Mouse (Mus musculus) adrenal gland (tissue): ENCODE results near the gene Dlx4.

Source experiments
- intact Hi-C: fragments of 180-260 bp; cut with DNase I; formaldehyde crosslinking; loops from one replicate; pipeline ENCODE4 v1.15.1; 2025

The Dlx4 gene

DNA sequence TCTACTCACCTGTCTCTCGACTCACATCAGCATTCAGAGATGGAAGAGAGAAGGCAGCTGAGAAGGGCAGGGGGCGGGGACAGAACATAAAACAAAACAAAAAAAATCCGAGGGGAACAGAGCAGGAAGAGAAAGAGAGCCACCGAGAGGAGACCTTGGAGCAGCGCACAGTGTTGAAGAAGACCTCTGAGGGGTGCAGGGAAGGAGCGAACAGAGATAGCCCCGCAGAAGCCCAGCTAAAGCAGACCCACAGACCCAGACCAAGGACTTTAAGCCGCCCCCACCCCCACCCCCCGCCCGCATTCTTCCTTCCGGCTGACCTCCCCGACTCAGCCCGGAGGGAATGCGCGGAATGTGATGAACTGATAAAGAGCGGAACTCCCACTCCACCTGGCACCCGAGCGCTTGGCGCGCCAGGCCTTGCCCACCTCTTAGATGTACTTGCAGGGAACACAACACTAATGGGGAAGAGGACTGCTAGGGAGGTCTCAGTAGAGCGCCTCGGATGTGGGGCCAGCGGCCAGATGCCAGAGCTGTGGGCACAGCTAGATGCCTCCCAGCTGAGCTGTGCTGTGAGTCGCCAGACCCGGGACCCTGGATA, 40.7 kb downstream of the Dlx4 start:
- intact Hi-C loops: loop anchor here (5.0 kb wide), 1 partner anchor 168 kb away; the partner anchor contains the start of gene Col1a1

DNA sequence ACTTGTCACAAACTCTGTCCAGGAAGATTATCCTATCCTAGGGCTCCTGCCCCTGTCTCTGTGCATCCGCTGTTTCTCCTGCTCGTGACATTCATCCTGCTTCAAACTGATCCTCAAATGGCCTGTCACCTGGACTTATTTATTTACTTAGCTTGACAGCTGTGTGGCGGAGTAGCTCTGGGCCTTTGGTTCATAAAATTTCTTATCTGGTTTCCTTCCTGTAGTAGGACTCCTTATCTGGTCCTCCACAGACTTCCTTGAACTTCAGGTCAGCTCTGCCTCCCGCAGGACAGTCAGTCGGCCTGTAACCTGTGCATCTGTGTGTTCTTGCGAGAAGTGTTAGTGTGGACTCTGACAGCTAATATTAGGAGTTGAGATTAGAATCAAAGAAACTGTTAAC, 41.8 kb downstream of the Dlx4 start:
- intact Hi-C loops: no loop called here

DNA sequence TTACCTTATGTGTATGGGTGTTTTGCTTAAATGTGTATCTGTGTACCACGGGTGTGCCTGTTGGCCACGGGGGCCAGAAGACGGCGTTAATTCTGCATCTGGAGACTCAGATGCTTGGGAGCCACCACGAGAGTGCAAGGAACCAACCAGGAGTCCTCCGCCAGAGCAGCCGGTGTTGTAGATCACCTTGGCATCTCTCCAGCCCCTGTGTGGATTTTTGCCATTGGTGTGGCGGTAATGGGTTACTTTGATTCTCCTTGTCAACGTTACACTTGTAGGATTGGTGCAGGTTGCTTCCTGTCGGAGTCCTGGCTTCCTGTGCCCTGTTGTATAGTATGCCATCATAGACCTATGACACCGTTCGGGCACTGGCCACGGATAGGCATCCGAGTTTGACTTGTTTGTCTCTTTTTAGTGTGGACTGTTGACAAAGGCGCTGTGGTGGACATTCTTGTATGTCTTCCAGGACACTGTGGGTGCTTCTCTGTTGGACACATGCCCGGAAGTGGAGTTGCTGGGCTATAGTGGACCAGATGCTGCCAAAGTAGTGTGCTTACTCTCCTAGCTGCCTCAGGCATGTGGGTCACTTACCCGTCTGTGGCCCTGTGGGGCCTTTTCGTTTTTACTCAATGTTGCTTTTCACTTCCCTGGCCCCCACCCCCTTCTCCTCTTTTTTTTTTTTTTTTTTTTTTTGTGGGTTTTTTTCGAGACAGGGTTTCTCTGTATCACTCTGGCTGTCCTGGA, 43.7 kb downstream of the Dlx4 start:
- intact Hi-C loops: no loop called here

GRCm38 (mm10) chr11:95101071-95101788, 44.8 kb downstream of the Dlx4 start:
- intact Hi-C loops: no loop called here

GRCm38 (mm10) chr11:95100393-95100792, 45.7 kb downstream of the Dlx4 start:
- intact Hi-C loops: no loop called here

DNA sequence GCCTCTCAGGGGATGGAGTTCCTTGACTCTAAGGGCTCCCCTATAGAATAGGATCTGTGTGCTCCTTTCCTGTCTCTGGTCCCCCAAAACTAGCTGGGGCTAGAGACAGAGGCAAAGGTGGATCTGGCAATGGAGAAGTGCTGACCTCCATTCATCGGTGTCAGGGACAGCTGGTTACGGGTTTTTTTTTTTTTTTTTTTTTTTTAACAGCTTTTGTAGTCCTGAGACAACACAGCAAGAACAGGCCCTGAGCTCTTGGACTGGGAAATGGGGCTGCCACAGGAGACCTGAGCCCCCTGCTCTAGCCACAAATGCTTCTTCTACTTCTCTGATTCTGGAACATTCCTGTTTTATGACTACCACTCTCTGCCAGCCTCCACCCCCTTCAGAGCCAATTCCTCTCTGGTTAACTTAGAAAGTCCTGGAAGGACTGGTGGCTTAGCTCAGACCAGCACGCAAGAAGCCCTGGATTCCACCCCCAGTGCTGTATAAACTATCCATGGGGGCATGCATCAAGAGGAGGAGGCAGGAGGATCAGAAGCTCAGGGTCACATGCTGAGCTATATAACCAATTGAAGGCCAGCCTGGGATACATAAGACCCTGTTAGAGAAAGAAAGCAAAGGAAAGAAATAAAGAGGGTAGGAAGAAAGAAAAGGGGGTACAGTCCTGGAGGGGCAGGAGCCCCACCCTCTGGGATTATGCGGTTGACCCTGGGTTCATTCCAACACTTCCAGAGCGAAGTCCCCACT, 47.5 kb downstream of the Dlx4 start:
- intact Hi-C loops: no loop called here

- intact Hi-C loops: no loop called here
Observed at GRCm38 (mm10) chr11:95097889-95098288, 48.2 kb downstream of the Dlx4 start.

DNA sequence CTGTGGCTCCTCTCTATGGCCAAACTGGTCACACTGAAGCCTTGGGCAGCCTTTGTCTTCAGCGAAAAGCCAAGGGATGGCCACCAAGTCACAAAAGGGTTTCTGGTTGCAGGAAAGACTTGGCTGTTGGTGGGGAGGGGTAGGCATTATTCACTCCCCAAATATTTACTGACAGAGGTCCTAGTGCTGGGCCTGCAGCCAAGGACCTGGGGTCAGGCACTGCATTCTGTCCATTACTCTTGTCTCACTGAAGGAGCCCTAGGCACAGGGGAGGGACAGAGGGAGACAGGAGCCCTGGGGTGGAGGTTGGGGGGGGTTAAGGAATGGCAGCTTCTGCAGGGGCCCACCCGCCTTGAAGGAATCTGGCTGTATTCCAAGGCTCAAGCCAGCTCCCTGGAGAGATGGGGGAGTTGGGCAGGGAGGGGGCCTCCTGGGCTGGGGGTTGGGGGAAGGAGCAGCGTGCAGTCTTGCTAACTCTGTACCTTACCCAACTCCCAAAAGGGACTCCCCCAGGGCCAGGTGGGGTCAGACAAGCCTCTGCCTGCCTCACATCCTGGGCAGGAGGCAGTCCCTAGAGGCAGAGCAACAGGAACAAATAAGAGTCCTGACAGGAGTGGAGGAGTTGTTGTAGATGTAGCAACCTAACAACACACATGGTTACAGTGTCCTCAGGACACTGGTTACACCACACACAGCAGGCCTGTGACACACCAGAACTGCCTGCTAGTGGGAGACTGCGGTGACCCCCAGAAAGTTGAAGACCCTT, 49.3 kb downstream of the Dlx4 start:
- intact Hi-C loops: no loop called here

DNA sequence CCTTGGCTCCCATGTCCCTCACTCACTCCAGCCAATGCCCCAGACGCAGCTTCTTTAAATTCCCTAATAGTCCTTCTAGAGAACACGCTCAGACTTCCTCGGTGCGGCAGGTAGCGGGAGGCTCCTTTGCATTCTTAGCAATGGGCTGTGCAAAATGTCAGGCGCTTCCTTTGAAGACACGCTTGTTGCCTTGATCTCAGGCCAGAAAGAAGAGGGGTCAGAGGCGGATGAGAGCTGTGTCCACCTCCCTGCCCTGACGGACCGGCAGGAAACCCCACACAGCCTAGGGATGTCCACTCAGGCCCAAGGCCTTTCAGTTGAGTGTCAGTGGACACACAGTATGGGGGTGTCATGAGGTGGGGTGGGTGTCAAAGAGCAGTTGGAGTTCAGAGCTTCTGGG, 50.5 kb downstream of the Dlx4 start:
- intact Hi-C loops: no loop called here

DNA sequence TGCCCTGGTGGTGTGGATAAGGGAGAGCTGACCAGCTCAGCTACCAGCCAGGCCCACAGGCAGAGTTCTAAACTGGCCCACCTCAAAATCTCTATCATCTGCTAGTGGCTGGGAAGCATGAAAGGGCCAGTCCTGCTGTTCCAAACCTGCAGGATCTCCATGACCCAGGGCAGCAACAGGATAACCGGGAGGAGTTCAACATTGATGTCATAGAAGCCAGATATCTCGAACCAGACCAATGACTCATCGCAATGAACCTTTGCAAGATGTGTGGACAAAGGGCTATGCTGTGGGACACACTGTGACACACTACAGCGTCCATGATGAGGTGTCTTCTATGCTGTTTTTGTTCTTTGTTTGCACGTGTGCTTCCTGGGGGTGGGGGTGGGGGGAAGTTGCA, 53.0 kb downstream of the Dlx4 start:
- intact Hi-C loops: no loop called here
